Mouse (Mus musculus) testis, postnatal 10 days (tissue): ENCODE results near the gene Aif1.

Experiments used
- DNase-seq: peaks from one replicate; pipeline ENCODE4 v3.0.0; 2021; ENCODE audit warnings: low spot score

The Aif1 gene

GRCm38 (mm10) chr17:35166352-35167035 is 9.4 kb downstream of the Aif1 start:
- DNase-seq = no peak

GRCm38 (mm10) chr17:35165451-35166155 is 10.3 kb downstream of the Aif1 start:
- DNase-seq = no peak

DNA sequence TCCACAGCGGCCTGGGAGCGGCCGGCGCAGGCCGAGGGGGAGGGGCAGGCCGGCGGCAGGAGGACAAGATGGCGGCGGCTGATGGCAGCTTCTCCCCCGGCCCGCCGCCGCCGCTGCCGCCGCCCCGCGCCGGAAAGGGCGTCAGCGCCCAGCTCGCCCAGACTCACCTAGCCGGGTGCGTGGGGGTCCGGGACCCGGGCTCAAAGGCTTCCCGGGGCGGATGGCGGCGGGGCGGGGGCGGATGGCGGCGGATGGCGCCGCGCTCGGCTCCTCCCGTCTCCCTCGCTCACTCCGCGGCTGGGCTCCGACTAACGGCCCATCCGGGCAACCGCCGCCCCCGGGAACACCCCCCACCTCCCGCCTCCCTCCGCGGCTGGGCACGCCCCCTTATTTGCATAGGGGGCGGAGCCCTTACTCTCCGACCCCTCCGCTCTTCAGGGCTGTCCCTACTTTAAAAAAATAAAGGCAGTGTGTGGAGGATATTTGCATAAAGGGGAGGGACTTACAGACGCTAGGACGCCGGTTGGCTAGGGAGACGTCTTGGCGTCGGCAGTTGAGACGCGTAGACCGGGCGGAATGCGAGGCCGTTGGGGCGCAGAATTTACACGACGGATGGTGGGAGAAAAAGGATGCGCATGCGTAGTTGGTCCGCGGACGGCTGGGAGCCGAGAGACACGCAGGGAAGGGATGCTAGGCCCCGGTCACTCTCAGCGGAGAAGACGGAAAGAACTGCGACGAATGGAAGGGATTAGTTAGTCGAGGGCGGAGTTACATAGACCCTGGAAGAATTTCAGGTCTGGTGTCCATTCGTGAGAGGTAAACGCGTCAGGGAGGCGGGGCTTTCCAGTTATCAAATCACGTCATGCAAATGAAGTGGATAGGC is 11.1 kb downstream of the Aif1 start, which contains the start of gene Prrc2a:
Gene Prrc2a (minus strand): TSS at position 330 of the 883 bp plus-strand sequence.
- peak; percentile 97 for DNase-seq

- DNase-seq = no peak
Measured at GRCm38 (mm10) chr17:35164218-35164567, 11.7 kb downstream of the Aif1 start.

DNA sequence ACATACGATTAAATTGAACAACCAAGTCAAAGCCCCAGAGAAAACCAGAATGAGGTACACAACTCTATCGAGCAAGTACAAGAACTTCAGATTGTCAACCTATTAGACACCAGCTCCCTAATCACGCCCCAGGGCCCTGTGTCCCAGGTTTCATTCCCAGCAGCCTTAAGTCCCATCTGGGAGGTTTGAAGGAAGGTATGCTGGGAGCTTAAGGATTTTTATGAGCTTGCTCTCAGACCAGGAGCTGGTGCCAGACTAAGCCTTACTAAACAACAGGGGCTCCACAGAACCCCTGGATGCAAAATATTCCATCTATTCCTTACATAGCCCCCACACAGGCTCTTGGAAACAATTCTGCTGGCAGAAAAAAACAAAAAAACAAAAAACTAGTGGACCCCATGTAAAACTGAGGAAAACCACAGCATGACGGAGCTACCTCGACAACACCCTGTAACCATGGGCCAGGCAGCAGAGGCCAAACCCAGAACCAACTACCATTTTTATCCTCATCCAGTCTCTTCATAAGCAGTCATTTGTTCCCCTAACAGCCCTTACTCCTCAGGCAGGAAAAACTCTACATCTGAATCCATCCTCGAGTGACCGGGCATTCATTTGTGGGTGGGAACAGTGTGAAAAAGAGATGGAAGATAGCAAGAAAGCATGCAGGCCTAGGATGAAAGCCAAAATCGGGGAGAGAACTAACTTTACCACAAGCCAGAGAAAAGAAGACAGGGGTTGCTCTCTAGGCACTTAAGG is 12.4 kb downstream of the Aif1 start:
- DNase-seq = no peak

DNA sequence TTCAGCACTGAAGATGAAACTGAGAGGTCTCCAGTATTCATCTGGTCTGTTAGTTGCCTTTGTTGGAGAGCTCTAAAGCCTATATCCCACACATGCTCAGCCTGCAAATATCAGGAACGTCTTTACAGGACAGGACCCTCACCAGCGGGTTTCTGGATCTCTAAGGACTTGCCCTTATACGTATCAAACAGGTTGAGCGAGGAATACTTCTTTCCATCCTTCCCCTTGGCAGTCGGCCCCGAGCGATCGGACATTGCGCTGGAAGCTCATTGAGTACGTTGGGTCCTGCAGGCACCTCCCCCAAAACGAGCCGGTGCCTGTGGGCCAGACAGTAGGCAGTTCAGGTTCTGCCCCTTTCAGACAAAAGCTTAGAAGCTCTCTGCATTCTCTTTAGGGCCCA is 13.1 kb downstream of the Aif1 start:
- peak; percentile 75 for DNase-seq

DNA sequence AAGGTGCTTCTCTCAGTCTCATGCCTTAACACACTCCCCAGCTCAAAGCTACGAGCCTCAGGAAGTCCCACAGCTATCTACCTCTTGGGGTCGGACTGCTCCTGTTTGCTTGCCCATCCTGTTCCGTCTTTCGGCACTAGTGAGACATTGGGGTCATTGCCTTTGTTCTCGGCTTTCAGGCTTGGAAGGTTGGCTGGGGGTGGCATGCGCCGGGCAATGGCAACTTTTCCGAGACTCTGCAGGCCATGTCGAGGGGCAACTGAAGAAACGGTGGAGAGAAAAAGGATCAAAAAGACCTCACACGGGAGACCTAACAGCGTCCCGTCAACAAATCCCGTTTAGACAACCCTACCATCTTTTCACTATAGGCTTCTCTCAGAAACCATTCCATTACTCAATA is 13.7 kb downstream of the Aif1 start:
- no peak for DNase-seq

DNA sequence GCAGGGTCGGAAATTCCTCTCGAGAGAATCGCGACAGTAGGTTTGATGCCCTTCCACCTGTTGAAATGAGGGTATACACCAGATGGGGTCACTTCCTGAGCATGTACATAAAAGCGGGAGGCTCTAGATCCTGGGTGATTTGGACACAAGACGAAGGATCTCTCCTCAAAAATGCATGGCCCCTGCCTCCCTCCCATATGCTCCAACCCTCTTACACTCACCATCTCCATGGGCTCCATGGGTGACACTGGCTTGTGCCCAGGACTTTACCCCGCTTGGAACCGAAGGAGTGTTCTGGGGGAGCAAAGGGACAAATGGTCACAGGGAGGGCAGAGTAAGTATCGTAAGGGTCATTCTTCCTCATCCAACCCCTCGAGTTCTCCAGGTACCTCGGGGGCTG is 14.4 kb downstream of the Aif1 start:
- DNase-seq = no peak

DNA sequence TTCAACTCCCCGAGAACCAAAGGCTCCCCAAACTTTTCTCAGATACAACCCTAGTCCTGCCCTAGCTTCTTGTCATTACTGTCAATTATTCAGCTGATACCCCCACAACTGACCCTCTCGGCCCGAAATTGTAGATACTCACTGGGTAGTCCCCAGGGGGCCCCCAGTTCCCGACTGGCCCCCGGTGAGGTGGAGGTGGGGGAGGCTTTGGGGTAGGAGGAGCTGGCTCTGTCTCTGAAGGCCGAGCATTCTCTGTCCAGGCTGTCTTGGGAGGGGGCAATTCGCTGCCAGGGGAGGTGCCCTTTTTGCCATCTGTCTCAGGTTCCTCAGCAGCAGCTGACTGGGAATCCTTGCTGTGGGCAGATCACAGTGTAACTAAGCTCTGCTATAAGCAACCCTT is 16.2 kb downstream of the Aif1 start:
- DNase-seq = no peak

GRCm38 (mm10) chr17:35158850-35159593 is 16.8 kb downstream of the Aif1 start:
- no peak for DNase-seq

GRCm38 (mm10) chr17:35157661-35158175 is 18.1 kb downstream of the Aif1 start:
- no peak for DNase-seq

GRCm38 (mm10) chr17:35157254-35157653 is 18.6 kb downstream of the Aif1 start:
- no peak for DNase-seq

GRCm38 (mm10) chr17:35156461-35157200 is 19.2 kb downstream of the Aif1 start:
- DNase-seq = peak; percentile 68

DNA sequence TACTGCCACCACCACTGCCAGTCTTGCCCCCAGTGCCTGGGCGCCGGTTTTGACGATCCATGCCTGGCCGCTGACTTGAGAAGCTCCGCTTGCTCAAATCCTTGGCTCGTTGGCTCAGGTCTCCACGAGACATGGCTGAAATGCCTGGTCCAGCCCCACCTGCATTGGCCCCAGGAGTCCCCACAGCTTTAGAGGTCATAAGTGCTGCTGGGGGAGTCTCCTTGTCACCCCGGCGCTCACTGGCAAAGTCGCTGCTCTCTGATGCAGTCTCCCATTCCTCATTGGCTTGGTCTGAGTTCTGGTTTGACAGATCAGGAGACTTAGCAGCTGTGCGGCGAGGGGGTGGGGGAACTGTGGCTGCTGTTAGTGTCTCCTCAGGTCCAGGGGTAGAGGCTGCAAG is 20.4 kb downstream of the Aif1 start:
- no peak for DNase-seq

DNA sequence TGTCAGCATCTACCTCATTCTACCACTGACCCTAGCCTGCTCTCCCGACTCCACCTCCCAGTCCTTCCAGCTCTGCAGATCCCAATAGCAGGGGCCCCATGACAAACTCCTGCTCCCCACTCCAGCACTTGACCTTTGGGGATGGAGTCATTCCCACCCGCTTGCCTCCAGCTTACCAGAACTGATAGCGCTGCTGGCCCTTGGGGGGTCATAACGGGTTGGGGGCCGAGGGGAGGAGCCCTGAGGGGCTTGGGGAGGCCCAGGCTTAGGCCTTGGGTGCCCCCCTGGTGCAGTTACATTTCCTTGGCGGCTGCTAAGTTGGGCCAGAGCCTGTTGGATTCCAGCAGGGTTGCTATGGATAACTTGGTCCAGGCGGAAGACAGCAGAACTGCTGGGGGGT is 21.3 kb downstream of the Aif1 start:
- no peak for DNase-seq

DNA sequence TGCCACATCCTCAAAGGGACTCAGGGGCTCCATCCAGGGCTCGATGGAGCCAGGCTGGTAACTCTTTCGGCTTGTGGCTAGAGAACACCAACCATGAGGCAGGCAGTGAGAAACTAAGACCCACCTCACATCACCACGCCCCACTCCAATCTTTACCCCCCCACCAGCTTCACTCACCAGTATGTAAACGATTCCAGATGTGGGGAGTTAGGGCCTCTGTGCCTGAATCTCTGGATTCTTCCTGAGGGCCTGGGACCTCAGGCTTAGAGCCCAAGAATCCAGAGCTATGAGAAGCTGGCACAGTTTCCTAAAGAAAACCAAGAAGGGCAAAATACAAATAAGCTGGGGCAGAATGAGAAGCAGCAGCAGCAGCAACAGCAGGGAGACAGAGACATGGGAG is 21.9 kb downstream of the Aif1 start:
- no peak for DNase-seq

DNA sequence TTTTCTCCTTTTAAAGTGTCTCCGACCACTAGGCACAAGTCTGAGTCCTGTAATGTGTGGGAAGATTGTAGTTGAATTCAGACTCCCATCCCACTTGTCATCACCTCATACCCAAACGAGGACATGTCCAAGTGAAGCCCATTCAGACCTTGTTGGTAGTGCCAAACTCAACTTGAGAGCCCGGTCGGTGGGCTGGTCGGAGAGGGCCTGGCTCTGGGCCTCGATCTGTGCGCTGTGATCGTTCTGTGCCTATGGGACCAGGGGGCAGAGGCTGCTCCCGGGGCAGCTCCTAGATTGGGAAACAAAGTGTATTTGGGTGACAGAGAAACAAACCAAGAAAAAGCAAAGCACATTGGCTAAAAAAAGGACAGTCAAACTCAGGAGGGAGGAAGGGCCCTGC is 22.8 kb downstream of the Aif1 start:
- no peak for DNase-seq

DNA sequence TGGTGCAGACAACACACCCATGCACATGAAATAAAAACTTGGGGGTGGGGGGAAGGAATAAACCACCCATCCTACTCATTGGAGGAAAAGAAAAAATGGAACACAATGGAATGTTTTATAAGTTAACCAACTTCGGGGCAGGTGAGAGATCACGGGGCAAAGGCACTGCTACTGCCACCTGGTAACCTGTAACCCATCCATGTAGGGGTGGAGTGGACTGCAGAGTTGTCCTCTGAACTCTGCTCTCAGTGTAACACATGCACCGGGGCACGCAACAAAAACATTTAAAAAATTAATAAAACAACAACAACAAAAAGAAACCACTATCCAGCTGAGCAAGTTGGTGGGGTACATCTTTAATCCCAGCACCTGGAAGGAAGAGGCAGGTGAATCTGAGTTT is 23.7 kb downstream of the Aif1 start:
- no peak for DNase-seq

GRCm38 (mm10) chr17:35147922-35148639 is 27.8 kb downstream of the Aif1 start:
- DNase-seq = no peak

- no peak for DNase-seq
Measured at GRCm38 (mm10) chr17:35147348-35147747, 28.5 kb downstream of the Aif1 start.
